Mouse (Mus musculus): Measurements from ENCODE around the gene Etfa. TPM values are rescaled to one million over a fixed set of nuclear protein-coding genes. Genes with fewer than 3 reads are reported as not detected.

Etfa gene
- polyA plus RNA-seq, 2 experiments = 77.2 to 189 TPM

DNA sequence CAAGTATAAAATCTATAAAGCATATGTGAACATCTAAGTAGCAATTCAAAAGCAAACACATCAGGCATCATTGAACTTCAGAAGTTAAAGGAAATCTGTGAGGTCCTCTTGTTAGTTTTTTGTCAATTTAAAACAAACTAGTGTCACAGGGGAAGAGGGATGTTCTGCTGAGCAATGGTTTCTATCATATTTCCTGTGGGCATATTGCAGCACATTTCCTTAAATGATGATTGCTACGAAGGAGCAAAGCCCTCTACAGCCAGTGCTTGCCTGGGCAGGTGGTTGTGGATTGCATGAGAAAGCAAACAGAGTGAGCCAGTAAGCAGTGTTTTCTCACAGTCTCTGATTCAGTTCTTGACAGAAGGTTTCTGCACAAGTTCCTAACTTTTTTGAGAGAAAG lies 36.0 kb downstream of the Etfa start:
- no peak overlapping the region for H3K4me2 ChIP-seq (replicated peaks; ENCODE audit: low read depth, low read length, severe bottlenecking)
- no peaks in the 10 kb centered on the region for H3K9me3 ChIP-seq (ENCODE audit: control insufficient read depth, low read length)
- no peaks in the 10 kb centered on the region for H3K4me1 ChIP-seq (ENCODE audit: control insufficient read depth, insufficient read depth, low read length)
- peaks cover 6% of the 10 kb centered on the region; the same call in 1 of the 2 replicates for H3K36me3 ChIP-seq (ENCODE audit: control insufficient read depth, insufficient read depth, low read length)
- WGBS = 56% methylated on average over 1 of the region's 1 CpGs
- H3K27me3 ChIP-seq (ENCODE audit: control insufficient read depth, insufficient read depth, low read length) = no peaks in the 10 kb centered on the region
- ATAC-seq (ENCODE audit: low FRiP score, low read depth) (no peak), DNase-seq (ENCODE audit: low spot score) (no peak)
- H3K27ac ChIP-seq (replicated peaks; ENCODE audit: low read depth, low read length) = no peak overlapping the region
- TF ChIP-seq POLR2A (IDR thresholded peaks at IDR 0.05; ENCODE audit: borderline replicate concordance, extremely low read depth, insufficient read depth, insufficient read length) = no peak
- H3K9ac ChIP-seq (ENCODE audit: low read depth, low read length, severe bottlenecking) = no peak overlapping the region
- H3K4me3 ChIP-seq (replicated peaks; ENCODE audit: low read length) = no peak overlapping the region

DNA sequence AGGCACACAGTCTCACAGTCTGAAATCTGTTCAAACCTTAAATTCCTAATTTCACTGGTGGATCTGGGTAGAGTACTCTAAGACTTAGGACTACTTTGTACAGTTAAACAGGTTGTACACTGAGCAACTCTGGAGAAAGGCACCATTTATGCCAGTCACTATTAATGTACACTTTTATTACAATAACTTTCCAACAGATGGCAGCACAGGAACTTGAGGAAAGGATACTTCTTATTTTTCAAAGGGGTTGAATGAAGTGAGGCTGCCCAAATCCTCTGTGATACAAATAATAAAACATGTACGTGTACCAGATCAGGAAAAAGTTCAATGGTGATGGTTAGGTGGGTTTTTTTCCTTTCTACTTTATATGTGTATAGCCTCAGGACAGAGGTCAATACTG lies 43.6 kb downstream of the Etfa start:
- Histone ChIP-seq H3K27ac (replicated peaks; ENCODE audit: low read depth, low read length) (no peak overlapping the region), H3K9ac (ENCODE audit: low read depth, low read length, severe bottlenecking) (no peak overlapping the region), H3K36me3 (ENCODE audit: control insufficient read depth, insufficient read depth, low read length) (peaks cover 3% of the 10 kb centered on the region; the same call in 1 of the 2 replicates), H3K27me3 (ENCODE audit: control insufficient read depth, insufficient read depth, low read length) (no peaks in the 10 kb centered on the region), H3K4me1 (ENCODE audit: control insufficient read depth, insufficient read depth, low read length) (no peaks in the 10 kb centered on the region), H3K4me2 (replicated peaks; ENCODE audit: low read depth, low read length, severe bottlenecking) (no peak overlapping the region), H3K4me3 (replicated peaks; ENCODE audit: low read length) (no peak overlapping the region), H3K9me3 (ENCODE audit: control insufficient read depth, low read length) (no peaks in the 10 kb centered on the region)
- ATAC-seq (ENCODE audit: low FRiP score, low read depth) (no peak), DNase-seq (ENCODE audit: low spot score) (peak; percentile 54)
- no peak for TF ChIP-seq POLR2A (IDR thresholded peaks at IDR 0.05; ENCODE audit: borderline replicate concordance, extremely low read depth, insufficient read depth, insufficient read length)
- WGBS = 48% methylated on average over 1 of the region's 1 CpGs

DNA sequence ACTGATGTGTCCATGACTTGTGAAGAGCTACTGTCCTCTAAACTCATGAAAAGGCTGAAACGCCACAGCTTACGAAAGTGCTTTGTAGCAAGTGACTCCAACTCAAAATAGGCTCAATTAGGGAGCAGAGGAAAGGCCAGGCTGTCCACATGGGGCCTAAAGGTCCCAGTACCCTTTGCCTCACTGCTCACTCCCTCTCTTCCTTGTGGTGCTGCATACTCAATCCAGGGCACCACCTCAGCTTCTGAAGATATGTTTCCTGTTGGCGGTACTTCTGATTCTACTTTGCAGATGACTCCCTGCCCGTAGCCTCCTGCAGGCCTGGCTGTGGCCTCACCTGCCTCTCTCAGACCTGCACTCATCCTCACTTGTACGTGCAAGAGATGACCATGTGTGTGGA lies 58.7 kb downstream of the Etfa start:
- DNase-seq (ENCODE audit: low spot score) (no peak), ATAC-seq (ENCODE audit: low FRiP score, low read depth) (no peak)
- Histone ChIP-seq H3K27ac (replicated peaks; ENCODE audit: low read depth, low read length) (no peak overlapping the region), H3K9ac (ENCODE audit: low read depth, low read length, severe bottlenecking) (no peak overlapping the region), H3K9me3 (ENCODE audit: control insufficient read depth, low read length) (no peaks in the 10 kb centered on the region), H3K4me2 (replicated peaks; ENCODE audit: low read depth, low read length, severe bottlenecking) (no peak overlapping the region), H3K27me3 (ENCODE audit: control insufficient read depth, insufficient read depth, low read length) (no peaks in the 10 kb centered on the region), H3K4me3 (replicated peaks; ENCODE audit: low read length) (no peak overlapping the region), H3K4me1 (ENCODE audit: control insufficient read depth, insufficient read depth, low read length) (peaks cover 15% of the 10 kb centered on the region), H3K36me3 (ENCODE audit: control insufficient read depth, insufficient read depth, low read length) (no peaks in the 10 kb centered on the region; the same call in 1 of the 2 replicates)
- TF ChIP-seq POLR2A (IDR thresholded peaks at IDR 0.05; ENCODE audit: borderline replicate concordance, extremely low read depth, insufficient read depth, insufficient read length) = no peak
- whole genome bisulfite sequencing = 92% methylated on average over 5 of the region's 5 CpGs

DNA sequence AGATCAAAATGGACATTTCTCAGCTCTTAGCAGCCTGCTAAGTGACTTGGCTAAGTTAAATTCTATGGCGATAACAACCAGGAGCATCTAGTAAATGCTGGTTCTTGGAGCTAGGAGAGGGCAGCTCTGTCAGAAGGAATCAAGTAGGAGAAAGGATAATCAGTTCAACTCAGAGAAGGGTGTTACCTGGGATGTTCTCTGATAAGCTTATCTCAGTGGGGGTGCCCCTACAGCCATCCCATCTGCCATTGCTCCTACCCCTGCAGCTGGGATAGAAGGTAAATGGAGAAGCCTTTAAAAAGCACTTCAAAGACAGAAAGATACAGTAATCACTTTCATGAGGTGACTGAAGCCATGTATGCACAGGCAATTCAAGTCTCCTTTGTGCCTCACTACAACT lies 59.1 kb downstream of the Etfa start:
- no peak overlapping the region for H3K27ac ChIP-seq (replicated peaks; ENCODE audit: low read depth, low read length)
- TF ChIP-seq POLR2A (IDR thresholded peaks at IDR 0.05; ENCODE audit: borderline replicate concordance, extremely low read depth, insufficient read depth, insufficient read length) = no peak
- DNase-seq (ENCODE audit: low spot score) (no peak), ATAC-seq (ENCODE audit: low FRiP score, low read depth) (no peak)
- 94% methylated on average over 1 of the region's 1 CpGs for WGBS
- H3K4me1 ChIP-seq (ENCODE audit: control insufficient read depth, insufficient read depth, low read length) = peaks cover 19% of the 10 kb centered on the region
- H3K27me3 ChIP-seq (ENCODE audit: control insufficient read depth, insufficient read depth, low read length) = no peaks in the 10 kb centered on the region
- H3K4me3 ChIP-seq (replicated peaks; ENCODE audit: low read length) = no peak overlapping the region
- no peaks in the 10 kb centered on the region for H3K9me3 ChIP-seq (ENCODE audit: control insufficient read depth, low read length)
- H3K9ac ChIP-seq (ENCODE audit: low read depth, low read length, severe bottlenecking) = no peak overlapping the region
- no peak overlapping the region for H3K4me2 ChIP-seq (replicated peaks; ENCODE audit: low read depth, low read length, severe bottlenecking)
- H3K36me3 ChIP-seq (ENCODE audit: control insufficient read depth, insufficient read depth, low read length) = no peaks in the 10 kb centered on the region; the same call in 1 of the 2 replicates

DNA sequence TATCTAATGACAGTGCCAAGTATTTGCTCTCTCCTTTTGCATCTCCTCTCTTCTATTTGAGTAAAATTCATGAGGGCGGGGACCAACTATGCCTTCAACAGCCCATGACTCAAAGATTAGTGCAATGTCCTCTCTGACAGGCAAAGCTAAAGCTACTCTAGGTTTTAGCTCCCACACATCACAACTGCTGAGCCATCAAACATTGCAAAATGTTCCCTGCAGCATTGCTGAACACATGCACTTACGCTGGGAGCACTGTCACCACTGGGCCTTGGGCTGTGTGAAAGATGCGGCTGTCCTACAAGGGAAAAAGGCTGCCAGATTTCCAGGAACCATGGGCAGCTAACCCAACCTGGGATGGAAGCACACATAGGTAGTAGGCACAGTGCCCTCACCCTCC lies 60.6 kb downstream of the Etfa start:
- H3K27ac ChIP-seq (replicated peaks; ENCODE audit: low read depth, low read length) = no peak overlapping the region
- no peak overlapping the region for H3K4me3 ChIP-seq (replicated peaks; ENCODE audit: low read length)
- no peaks in the 10 kb centered on the region; the same call in 1 of the 2 replicates for H3K36me3 ChIP-seq (ENCODE audit: control insufficient read depth, insufficient read depth, low read length)
- DNase-seq (ENCODE audit: low spot score) (no peak), ATAC-seq (ENCODE audit: low FRiP score, low read depth) (no peak)
- H3K4me1 ChIP-seq (ENCODE audit: control insufficient read depth, insufficient read depth, low read length) = peaks cover 19% of the 10 kb centered on the region
- TF ChIP-seq POLR2A (IDR thresholded peaks at IDR 0.05; ENCODE audit: borderline replicate concordance, extremely low read depth, insufficient read depth, insufficient read length) = no peak
- H3K9me3 ChIP-seq (ENCODE audit: control insufficient read depth, low read length) = no peaks in the 10 kb centered on the region
- no peaks in the 10 kb centered on the region for H3K27me3 ChIP-seq (ENCODE audit: control insufficient read depth, insufficient read depth, low read length)
- no peak overlapping the region for H3K9ac ChIP-seq (ENCODE audit: low read depth, low read length, severe bottlenecking)
- no peak overlapping the region for H3K4me2 ChIP-seq (replicated peaks; ENCODE audit: low read depth, low read length, severe bottlenecking)
- WGBS = 96% methylated on average over 3 of the region's 3 CpGs

DNA sequence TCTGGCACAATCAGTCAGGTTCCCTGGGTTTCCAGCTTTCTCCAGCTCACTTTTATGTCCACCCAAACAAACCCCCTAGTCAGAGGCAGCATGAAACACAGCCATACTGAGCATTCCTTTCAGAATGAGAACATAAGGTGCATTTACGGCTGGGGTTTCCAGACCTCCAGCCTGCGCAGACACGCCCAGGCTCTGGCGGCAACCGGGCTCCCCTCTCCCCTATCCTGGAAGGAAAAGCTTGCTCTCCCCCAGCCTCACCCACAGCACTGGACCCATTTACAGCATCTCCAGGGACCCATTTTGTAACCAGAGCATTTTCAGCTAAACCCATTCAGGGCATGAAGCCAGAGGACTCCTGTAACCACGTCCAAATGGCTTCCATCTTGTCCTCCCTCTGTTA lies 62.0 kb downstream of the Etfa start:
- peaks cover 19% of the 10 kb centered on the region for H3K4me1 ChIP-seq (ENCODE audit: control insufficient read depth, insufficient read depth, low read length)
- no peaks in the 10 kb centered on the region for H3K9me3 ChIP-seq (ENCODE audit: control insufficient read depth, low read length)
- H3K9ac ChIP-seq (ENCODE audit: low read depth, low read length, severe bottlenecking) = no peak overlapping the region
- no peak overlapping the region for H3K4me3 ChIP-seq (replicated peaks; ENCODE audit: low read length)
- peak; percentile 72 for DNase-seq (ENCODE audit: low spot score)
- peak overlapping the region; percentile 62 for H3K27ac ChIP-seq (replicated peaks; ENCODE audit: low read depth, low read length)
- 21% methylated on average over 6 of the region's 6 CpGs for whole genome bisulfite sequencing
- TF ChIP-seq POLR2A (IDR thresholded peaks at IDR 0.05; ENCODE audit: borderline replicate concordance, extremely low read depth, insufficient read depth, insufficient read length) = no peak
- peak overlapping the region; percentile 9; the same call in 1 of the 2 replicates for H3K4me2 ChIP-seq (replicated peaks; ENCODE audit: low read depth, low read length, severe bottlenecking)
- H3K27me3 ChIP-seq (ENCODE audit: control insufficient read depth, insufficient read depth, low read length) = no peaks in the 10 kb centered on the region
- peak; percentile 85 for ATAC-seq (ENCODE audit: low FRiP score, low read depth)
- H3K36me3 ChIP-seq (ENCODE audit: control insufficient read depth, insufficient read depth, low read length) = no peaks in the 10 kb centered on the region

Measured in limb, embryonic 14.5 days (tissue).